Mouse (Mus musculus) spleen, postnatal 4 days (tissue): ENCODE measurements around the gene Vmn1r219.
"Not testable (repeated sequence)": the region's sequence is repeated elsewhere in the genome, so short reads cannot be mapped to it uniquely, and the experiment has no call there.

Experiments
- DNase-seq, 2 experiments: peaks; one replicate each; pipeline ENCODE4 v3.0.0; 2022; ENCODE audit warnings: low spot score in 2 of 2

The Vmn1r219 gene

DNA sequence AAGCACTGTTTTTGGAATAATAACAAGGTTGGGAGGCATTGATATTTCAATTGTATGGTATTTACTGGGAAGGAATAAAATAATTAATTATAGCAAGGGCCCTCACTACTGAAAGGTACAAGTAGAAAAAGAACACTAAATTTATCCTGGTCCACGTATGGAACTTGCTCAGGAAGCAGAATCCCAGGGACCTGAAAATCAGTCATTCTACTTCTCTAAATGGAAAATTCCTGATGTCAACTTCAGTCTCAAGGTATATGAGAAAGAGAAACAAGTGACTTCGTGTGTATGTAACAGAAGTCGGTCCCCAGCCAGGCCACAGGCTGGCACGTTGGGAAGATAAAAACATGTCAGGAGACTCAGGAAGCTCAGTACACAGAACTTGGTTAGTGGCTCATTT, at the start of gene Vmn1r219:
Gene Vmn1r219, plus strand, starts transcription at position 301 of the 400 bp plus-strand sequence.
- DNase-seq, result no peak

GRCm38 (mm10) chr13:23118126-23118525, 41.0 kb upstream of the Vmn1r219 start, which contains the start of gene Vmn1r217:
Vmn1r217 (minus strand) TSS chr13:23118226.
- not testable (repeated sequence) for DNase-seq

DNA sequence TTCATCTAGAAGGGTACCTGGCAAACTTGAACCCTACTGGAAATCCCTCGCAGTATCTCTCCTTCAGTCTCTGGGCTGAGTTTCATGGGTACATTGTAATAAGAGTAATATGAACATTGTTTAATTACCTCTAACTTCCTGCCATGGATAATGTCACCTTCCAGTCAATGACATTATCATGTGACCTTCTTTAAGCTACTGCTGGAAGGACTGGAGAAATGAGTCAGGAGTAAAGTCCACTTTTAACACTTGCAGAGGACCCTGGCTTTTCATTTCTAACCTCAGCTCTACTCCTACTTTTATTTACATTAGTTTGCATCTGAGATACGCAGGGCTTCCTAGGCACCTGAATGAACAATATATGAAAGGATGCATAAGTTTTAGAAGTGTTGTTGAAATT, 38.5 kb upstream of the Vmn1r219 start:
- no peak for DNase-seq

DNA sequence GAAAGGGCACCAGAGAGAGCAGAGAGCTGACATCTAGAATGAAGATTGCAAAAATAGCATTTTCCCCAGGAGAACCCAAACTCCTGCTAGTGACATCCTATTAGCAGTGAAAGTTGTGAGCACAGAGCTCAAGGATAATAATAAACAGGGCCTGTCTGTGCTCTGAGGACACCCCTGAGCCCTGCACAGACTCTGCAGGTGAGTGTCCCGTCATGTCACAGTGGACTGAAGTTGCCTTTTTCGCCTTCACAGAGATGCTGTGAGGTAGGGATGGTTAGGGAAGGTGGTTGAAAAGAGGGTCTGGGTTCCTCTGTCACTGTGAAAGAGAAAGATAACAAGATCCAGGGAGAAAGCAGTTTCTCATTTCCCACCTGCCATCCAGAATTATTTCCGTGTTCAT, 26.0 kb upstream of the Vmn1r219 start, which contains the start of gene Vmn1r218:
Gene Vmn1r218, plus strand, starts transcription at position 57 of the 400 bp plus-strand sequence.
- DNase-seq, result no peak

GRCm38 (mm10) chr13:23133501-23133900, 25.6 kb upstream of the Vmn1r219 start:
- no peak for DNase-seq

- DNase-seq, result no peak
These were observed 20.2 kb upstream of the Vmn1r219 start for GRCm38 (mm10) chr13:23138880-23139279.

- no peak for DNase-seq
These were observed 1.3 kb upstream of the Vmn1r219 start for GRCm38 (mm10) chr13:23157848-23158247.

GRCm38 (mm10) chr13:23166471-23166870, 7.4 kb downstream of the Vmn1r219 start:
- not testable (repeated sequence) for DNase-seq

- no peak for DNase-seq
These were observed 28.8 kb downstream of the Vmn1r219 start, which contains the start of gene Vmn1r220 for GRCm38 (mm10) chr13:23187875-23188274. Vmn1r220 (minus strand) TSS chr13:23187975.

DNA sequence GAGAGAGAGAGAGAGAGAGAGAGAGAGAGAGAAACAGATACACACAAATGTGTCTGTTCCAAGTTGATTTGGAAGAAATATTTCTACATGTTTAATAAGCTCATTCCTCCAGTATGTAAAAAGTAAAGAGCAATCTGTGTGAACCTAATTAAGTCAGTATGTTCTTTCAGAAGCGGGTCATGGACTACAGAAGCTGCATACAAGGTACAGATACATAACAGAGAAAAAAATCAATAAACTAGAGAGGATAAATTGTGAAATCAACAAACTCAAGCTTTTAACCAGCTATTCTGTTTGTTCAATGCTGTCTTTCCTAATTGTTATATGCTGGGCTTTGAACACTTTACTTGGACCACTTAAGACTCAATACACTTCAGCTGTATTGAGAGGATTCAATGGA, 44.8 kb downstream of the Vmn1r219 start:
- not testable (repeated sequence) for DNase-seq

- not testable (repeated sequence) for DNase-seq
These were observed 54.7 kb downstream of the Vmn1r219 start, which contains the start of gene Vmn1r221 for GRCm38 (mm10) chr13:23213827-23214226. Vmn1r221 (plus strand) TSS chr13:23214127.
